Mouse (Mus musculus): Measurements from ENCODE around the gene Tex264. TPM values are rescaled to one million over a fixed set of nuclear protein-coding genes. Genes with fewer than 3 reads are reported as not detected.

Tex264 gene
- total RNA-seq, 2 experiments from 2014 or later, result 66.4 to 69.2 TPM

DNA sequence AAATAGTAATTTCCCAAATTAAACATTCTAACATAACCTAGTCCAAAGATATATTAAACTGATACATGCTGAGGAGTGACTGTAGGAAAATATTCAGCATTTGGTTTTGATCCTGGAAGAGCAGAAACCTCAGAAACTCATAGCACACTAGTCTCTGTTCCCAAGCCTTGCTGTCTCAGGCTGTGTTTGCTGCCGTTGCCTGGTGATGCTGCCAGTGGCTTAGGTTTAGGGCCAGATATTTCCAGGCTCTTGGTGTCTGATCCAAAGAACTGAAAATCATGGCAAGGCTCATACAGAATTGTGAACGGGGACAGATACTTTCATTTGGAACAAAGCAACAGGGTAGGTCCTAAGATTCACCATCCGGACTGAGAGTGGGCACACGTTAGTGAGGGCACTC, 75.0 kb downstream of the Tex264 start:
- DNase-seq, result no peak
- intact Hi-C loops (cut with DNase I), result no loop called here

Other genes starting within 250 kb of the Tex264 start
- 10 to 100 TPM; 14.3 to 19.0 TPM for gene Acy1, start 247.6 kb downstream of the Tex264 start, total RNA-seq (2021)
- 10 to 100 TPM; 13.3 to 13.8 TPM for gene Abhd14b, start 238.5 kb downstream of the Tex264 start, total RNA-seq (2021)
- gene Abhd14a, start 238.2 kb downstream of the Tex264 start, total RNA-seq (2021), result 10 to 100 TPM; 70.1 to 71.4 TPM
- gene Pcbp4, start 232.6 kb downstream of the Tex264 start, total RNA-seq (2021), result 100 to 1,000 TPM; 409 to 418 TPM
- gene Gpr62, start 220.0 kb downstream of the Tex264 start, total RNA-seq (2021), result 1 to 10 TPM in 1 of 2 experiments, under 1 TPM in 1; 0.94 to 1.3 TPM
- 10 to 100 TPM; 46.9 to 55.2 TPM for gene Rrp9, start 210.0 kb downstream of the Tex264 start, total RNA-seq (2021)
- gene Parp3, start 209.0 kb downstream of the Tex264 start, total RNA-seq (2021), result 1 to 10 TPM; 2.8 to 3.3 TPM
- not detected for gene Iqcf1, start 186.0 kb downstream of the Tex264 start, total RNA-seq (2021)
- gene Iqcf5, start 171.4 kb downstream of the Tex264 start, total RNA-seq (2021), result under 1 TPM in 1 of 2 experiments, not detected in 1; 0.78 TPM
- not detected for gene Iqcf3, start 124.3 kb downstream of the Tex264 start, total RNA-seq (2021)
- gene Iqcf4, start 114.9 kb downstream of the Tex264 start, total RNA-seq (2021), result not detected
- gene Iqcf6, start 59.3 kb downstream of the Tex264 start, total RNA-seq (2021), result not detected
- gene Grm2, start 29.8 kb downstream of the Tex264 start, total RNA-seq (2021), result 10 to 100 TPM; 43.6 to 48.3 TPM
- gene Rad54l2, start 103.3 kb upstream of the Tex264 start, total RNA-seq (2021), result 10 to 100 TPM; 29.5 to 31.2 TPM
- 10 to 100 TPM; 31.2 to 33.4 TPM for gene Dcaf1, start 135.9 kb upstream of the Tex264 start, total RNA-seq (2021)
- 10 to 100 TPM; 90.2 to 93.0 TPM for gene Rbm15b, start 201.5 kb upstream of the Tex264 start, total RNA-seq (2021)
- gene Manf, start 206.1 kb upstream of the Tex264 start, total RNA-seq (2021), result 100 to 1,000 TPM; 162 to 193 TPM

All from left cerebral cortex, postnatal 4 days (tissue).